Mouse (Mus musculus) ES-Bruce4 (cell line): ENCODE results near the gene Cyfip1.

Source experiments
- CTCF ChIP-seq: IDR thresholded peaks from one replicate; pipeline ENCODE4 v1.8.1; 2011; ENCODE audit warnings: low read depth, low read length
- EP300 ChIP-seq: IDR thresholded peaks from 2 replicates; pipeline ENCODE4 v1.6.1; 2011; ENCODE audit warnings: low read depth, low read length; ENCODE audit not compliant: insufficient read depth

- TF ChIP-seq CTCF (no peak), EP300 (no peak)
Observed at GRCm38 (mm10) chr7:55824468-55824867, 17.1 kb upstream of the Cyfip1 start.
